Mouse (Mus musculus) embryonic facial prominence, embryonic 15.5 days (tissue): ENCODE measurements around the gene Acsf3. TPM values are rescaled to one million over a fixed set of nuclear protein-coding genes. Genes with fewer than 3 reads are reported as not detected.
A peak's percentile ranks its signal among the peaks of the same experiment; 100 is the strongest.

ENCODE experiments used
- ATAC-seq: fragments of 200-750 bp; cut with Nextera tagmentation; 2 replicates; pipeline ENCODE4 v1.8.0; 2017; ENCODE audit warnings: low read depth, moderate TSS enrichment; ENCODE audit not compliant: insufficient number of reproducible peaks, low FRiP score, low TSS enrichment
- H3K27ac ChIP-seq: fragments of 300-500 bp; sonication (generic); replicated peaks from 2 replicates; pipeline ENCODE4 v1.5.1; 2015; ENCODE audit warnings: mild to moderate bottlenecking, inconsistent platforms
- H3K27me3 ChIP-seq: fragments of 300-500 bp; sonication (generic); 2 replicates; pipeline ENCODE4 v1.6.1; 2015; ENCODE audit warnings: inconsistent platforms
- H3K36me3 ChIP-seq: fragments of 300-500 bp; sonication (generic); 2 replicates; pipeline ENCODE4 v1.6.1; 2015; ENCODE audit warnings: mild to moderate bottlenecking, inconsistent platforms
- H3K4me1 ChIP-seq: fragments of 300-500 bp; sonication (generic); 2 replicates; pipeline ENCODE4 v1.6.1; 2015; ENCODE audit warnings: inconsistent platforms
- H3K4me2 ChIP-seq: fragments of 300-500 bp; sonication (generic); replicated peaks from 2 replicates; pipeline ENCODE4 v1.6.1; 2015; ENCODE audit warnings: mild to moderate bottlenecking, inconsistent platforms
- H3K4me3 ChIP-seq: fragments of 300-500 bp; sonication (generic); replicated peaks from 2 replicates; pipeline ENCODE4 v1.5.1; 2015; ENCODE audit warnings: mild to moderate bottlenecking, inconsistent platforms
- H3K9ac ChIP-seq: fragments of 300-500 bp; sonication (generic); 2 replicates; pipeline ENCODE4 v1.6.1; 2015; ENCODE audit warnings: inconsistent platforms
- H3K9me3 ChIP-seq: fragments of 300-500 bp; sonication (generic); replicated peaks from 2 replicates; pipeline ENCODE4 v1.6.1; 2016; ENCODE audit warnings: inconsistent platforms
- WGBS: fragments of 180-500 bp; shearing (Covaris S2); methylation state at CpG from one replicate; pipeline ENCODE4 v1.1.7; 2015; 5-methylcytosine and 5-hydroxymethylcytosine counted together
- polyA plus RNA-seq: library from polyadenylated mRNA; unstranded; fragments of >200 nt; fragmentation: Nextera tagmentation; extraction: Ambion mirVana; gene quantifications from 2 replicates; pipeline ENCODE4 v1.2.1, GENCODE M21; 2015

Gene Acsf3
- polyA plus RNA-seq, 1 experiment from 2014 or later: 17.2 TPM

- no peak overlapping the region for H3K27ac ChIP-seq
- H3K9me3 ChIP-seq: no peaks in the 10 kb centered on the region
- H3K36me3 ChIP-seq: peaks cover 34% of the 10 kb centered on the region
- WGBS: 72% methylated on average over 14 of the region's 14 CpGs
- H3K4me2 ChIP-seq: no peak overlapping the region
- no peaks in the 10 kb centered on the region for H3K27me3 ChIP-seq
- peaks cover 8% of the 10 kb centered on the region; the same call in 1 of the 2 replicates for H3K4me1 ChIP-seq
- H3K4me3 ChIP-seq: no peak overlapping the region
- H3K9ac ChIP-seq: no peak overlapping the region
- no peak for ATAC-seq
These were observed 37.4 kb downstream of the Acsf3 start for GRCm38 (mm10) chr8:122812610-122813250.

GRCm38 (mm10) chr8:122814608-122815007 lies 39.3 kb downstream of the Acsf3 start:
- H3K4me1 ChIP-seq: peaks cover 8% of the 10 kb centered on the region; the same call in 1 of the 2 replicates
- H3K27me3 ChIP-seq: no peaks in the 10 kb centered on the region
- H3K27ac ChIP-seq: no peak overlapping the region
- no peak for ATAC-seq
- H3K4me3 ChIP-seq: no peak overlapping the region
- H3K36me3 ChIP-seq: peaks cover 34% of the 10 kb centered on the region
- H3K9ac ChIP-seq: no peak overlapping the region
- no peaks in the 10 kb centered on the region for H3K9me3 ChIP-seq
- WGBS: 20% methylated on average over 7 of the region's 7 CpGs
- no peak overlapping the region for H3K4me2 ChIP-seq

- 88% methylated on average over 6 of the region's 6 CpGs for WGBS
These were observed 41.7 kb downstream of the Acsf3 start for GRCm38 (mm10) chr8:122816965-122817364.

GRCm38 (mm10) chr8:122817724-122818496 lies 42.6 kb downstream of the Acsf3 start:
- Histone ChIP-seq H3K27me3 (no peaks in the 10 kb centered on the region), H3K9ac (no peak overlapping the region)

More at GRCm38 (mm10) chr8:122816965-122817364, 41.7 kb downstream of the Acsf3 start:
- H3K27me3 ChIP-seq: no peaks in the 10 kb centered on the region
- H3K27ac ChIP-seq: no peak overlapping the region
- peaks cover 19% of the 10 kb centered on the region for H3K36me3 ChIP-seq
- no peak overlapping the region for H3K4me3 ChIP-seq
- 0 out of 2 replicates have a peak, but pooled peaks cover 4% of the 10 kb centered on the region for H3K4me1 ChIP-seq
- no peak overlapping the region for H3K4me2 ChIP-seq
- no peaks in the 10 kb centered on the region for H3K9me3 ChIP-seq
- ATAC-seq: no peak
- H3K9ac ChIP-seq: no peak overlapping the region

GRCm38 (mm10) chr8:122819776-122820175 lies 44.5 kb downstream of the Acsf3 start:
- Histone ChIP-seq H3K4me1 (peaks cover 13% of the 10 kb centered on the region), H3K9ac (no peak overlapping the region), H3K27me3 (no peaks in the 10 kb centered on the region), H3K4me2 (no peak overlapping the region), H3K4me3 (no peak overlapping the region), H3K9me3 (no peaks in the 10 kb centered on the region), H3K27ac (no peak overlapping the region), H3K36me3 (0 out of 2 replicates have a peak, but pooled peaks cover 8% of the 10 kb centered on the region)
- 78% methylated on average over 11 of the region's 11 CpGs for WGBS
- no peak for ATAC-seq

More at GRCm38 (mm10) chr8:122817724-122818496, 42.6 kb downstream of the Acsf3 start:
- ATAC-seq: no peak
- Histone ChIP-seq H3K4me3 (no peak overlapping the region), H3K4me2 (no peak overlapping the region), H3K36me3 (peaks cover 15% of the 10 kb centered on the region), H3K9me3 (no peaks in the 10 kb centered on the region), H3K27ac (no peak overlapping the region), H3K4me1 (0 out of 2 replicates have a peak, but pooled peaks cover 4% of the 10 kb centered on the region)
- 41% methylated on average over 12 of the region's 13 CpGs for WGBS

- no peak for ATAC-seq
- no peaks in the 10 kb centered on the region for H3K27me3 ChIP-seq
- 21% methylated on average over 5 of the region's 5 CpGs for WGBS
- H3K4me3 ChIP-seq: no peak overlapping the region
- H3K27ac ChIP-seq: no peak overlapping the region
- no peak overlapping the region for H3K4me2 ChIP-seq
- no peaks in the 10 kb centered on the region for H3K36me3 ChIP-seq
- H3K9ac ChIP-seq: no peak overlapping the region
- H3K4me1 ChIP-seq: peaks cover 23% of the 10 kb centered on the region
- no peaks in the 10 kb centered on the region for H3K9me3 ChIP-seq
These were observed 49.3 kb downstream of the Acsf3 start for GRCm38 (mm10) chr8:122824571-122824970.

- H3K9ac ChIP-seq: no peak overlapping the region
- H3K36me3 ChIP-seq: no peaks in the 10 kb centered on the region
- no peak overlapping the region for H3K4me2 ChIP-seq
- H3K27me3 ChIP-seq: no peaks in the 10 kb centered on the region
- H3K9me3 ChIP-seq: no peaks in the 10 kb centered on the region
- WGBS: 75% methylated on average over 9 of the region's 9 CpGs
- H3K4me3 ChIP-seq: no peak overlapping the region
- ATAC-seq: no peak
- peaks cover 23% of the 10 kb centered on the region for H3K4me1 ChIP-seq
- H3K27ac ChIP-seq: no peak overlapping the region
These were observed 49.7 kb downstream of the Acsf3 start for GRCm38 (mm10) chr8:122824986-122825385.

- H3K27me3 ChIP-seq: no peaks in the 10 kb centered on the region
- WGBS: 72% methylated on average over 8 of the region's 8 CpGs
- no peaks in the 10 kb centered on the region for H3K9me3 ChIP-seq
- no peak overlapping the region for H3K4me3 ChIP-seq
- H3K4me1 ChIP-seq: peaks cover 23% of the 10 kb centered on the region
- no peak for ATAC-seq
- no peaks in the 10 kb centered on the region for H3K36me3 ChIP-seq
- no peak overlapping the region for H3K27ac ChIP-seq
- H3K9ac ChIP-seq: no peak overlapping the region
- H3K4me2 ChIP-seq: no peak overlapping the region
These were observed 50.1 kb downstream of the Acsf3 start for GRCm38 (mm10) chr8:122825408-122825807.

- no peak overlapping the region for H3K9ac ChIP-seq
- no peak overlapping the region for H3K4me3 ChIP-seq
- no peak for ATAC-seq
- H3K27me3 ChIP-seq: no peaks in the 10 kb centered on the region
- no peak overlapping the region for H3K27ac ChIP-seq
- no peak overlapping the region for H3K4me2 ChIP-seq
- no peaks in the 10 kb centered on the region for H3K9me3 ChIP-seq
- WGBS: 84% methylated on average over 3 of the region's 3 CpGs
- peaks cover 17% of the 10 kb centered on the region for H3K4me1 ChIP-seq
- H3K36me3 ChIP-seq: no peaks in the 10 kb centered on the region
These were observed 54.1 kb downstream of the Acsf3 start for GRCm38 (mm10) chr8:122829396-122829795.

- H3K4me3 ChIP-seq: no peak overlapping the region
- no peak overlapping the region for H3K4me2 ChIP-seq
- peak; percentile 62 for ATAC-seq
- H3K4me1 ChIP-seq: peaks cover 6% of the 10 kb centered on the region; the same call in 1 of the 2 replicates
- WGBS: 37% methylated on average over 8 of the region's 8 CpGs
- no peak overlapping the region for H3K27ac ChIP-seq
- no peaks in the 10 kb centered on the region for H3K36me3 ChIP-seq
- no peak overlapping the region for H3K9ac ChIP-seq
- no peaks in the 10 kb centered on the region for H3K9me3 ChIP-seq
- H3K27me3 ChIP-seq: no peaks in the 10 kb centered on the region
These were observed 55.2 kb downstream of the Acsf3 start for GRCm38 (mm10) chr8:122830349-122831061.

- ATAC-seq: no peak
- Histone ChIP-seq H3K9me3 (no peaks in the 10 kb centered on the region), H3K27me3 (no peaks in the 10 kb centered on the region), H3K27ac (no peak overlapping the region), H3K4me3 (no peak overlapping the region), H3K36me3 (no peaks in the 10 kb centered on the region), H3K9ac (no peak overlapping the region), H3K4me1 (no peaks in the 10 kb centered on the region), H3K4me2 (no peak overlapping the region)
- WGBS: 81% methylated on average over 8 of the region's 8 CpGs
These were observed 59.1 kb downstream of the Acsf3 start for GRCm38 (mm10) chr8:122834416-122834815.
